Mouse (Mus musculus): ENCODE results near the gene Cplx2.

Cplx2 gene

GRCm38 (mm10) chr13:54364686-54365085, 6.5 kb upstream of the Cplx2 start:
- no peak for DNase-seq (ENCODE audit: extremely low spot score, low read depth, low spot score)

DNA sequence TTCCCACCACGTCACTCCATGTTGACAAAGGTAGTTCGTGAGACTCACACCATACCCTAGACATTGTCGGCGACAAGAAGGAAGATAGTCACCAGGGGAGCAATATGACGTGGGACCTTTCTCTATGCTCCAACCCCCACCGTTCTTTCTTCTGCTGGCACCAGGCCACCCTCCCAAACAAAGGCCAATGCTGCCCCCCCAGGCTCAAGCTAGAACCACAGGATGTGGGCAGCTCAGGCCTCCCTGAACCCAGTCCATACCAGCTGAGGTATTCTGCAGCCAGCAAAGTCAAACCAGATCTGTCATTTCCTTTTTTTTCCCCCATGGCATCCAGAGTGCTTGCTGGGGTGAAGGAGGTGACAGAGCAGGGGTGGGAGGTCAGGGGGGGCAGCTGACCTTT, 3.4 kb upstream of the Cplx2 start:
- DNase-seq (ENCODE audit: extremely low spot score, low read depth, low spot score): no peak

- no peak for DNase-seq (ENCODE audit: extremely low spot score, low read depth, low spot score)
These were observed 3.0 kb upstream of the Cplx2 start for GRCm38 (mm10) chr13:54368181-54368580.

GRCm38 (mm10) chr13:54371387-54372330, 510 bp downstream of the Cplx2 start:
- peak; percentile 22 for DNase-seq (ENCODE audit: extremely low spot score, low read depth, low spot score)

DNA sequence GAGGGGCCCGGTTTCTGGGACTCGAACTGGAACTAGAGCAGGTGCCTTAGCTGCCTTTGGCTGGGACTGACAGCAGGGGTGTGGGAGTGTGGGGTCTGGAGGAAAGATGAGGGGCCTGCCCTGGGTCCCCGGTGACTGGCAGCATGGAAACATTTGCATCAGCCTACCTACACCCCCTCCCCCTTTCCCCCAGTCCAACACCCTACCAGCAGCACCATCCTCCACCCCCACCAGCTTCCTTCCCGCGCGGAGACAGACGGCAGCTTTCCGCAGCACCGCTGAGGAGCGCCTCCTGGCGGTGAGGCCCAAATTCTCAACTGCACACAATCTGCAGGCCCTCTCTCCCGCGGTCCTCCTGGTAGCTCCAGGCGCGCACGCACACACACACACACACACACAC, 1.5 kb downstream of the Cplx2 start:
- peak; percentile 16 for DNase-seq (ENCODE audit: extremely low spot score, low read depth, low spot score)

- no peak for DNase-seq (ENCODE audit: extremely low spot score, low read depth, low spot score)
These were observed 3.1 kb downstream of the Cplx2 start for GRCm38 (mm10) chr13:54374106-54374706.

DNA sequence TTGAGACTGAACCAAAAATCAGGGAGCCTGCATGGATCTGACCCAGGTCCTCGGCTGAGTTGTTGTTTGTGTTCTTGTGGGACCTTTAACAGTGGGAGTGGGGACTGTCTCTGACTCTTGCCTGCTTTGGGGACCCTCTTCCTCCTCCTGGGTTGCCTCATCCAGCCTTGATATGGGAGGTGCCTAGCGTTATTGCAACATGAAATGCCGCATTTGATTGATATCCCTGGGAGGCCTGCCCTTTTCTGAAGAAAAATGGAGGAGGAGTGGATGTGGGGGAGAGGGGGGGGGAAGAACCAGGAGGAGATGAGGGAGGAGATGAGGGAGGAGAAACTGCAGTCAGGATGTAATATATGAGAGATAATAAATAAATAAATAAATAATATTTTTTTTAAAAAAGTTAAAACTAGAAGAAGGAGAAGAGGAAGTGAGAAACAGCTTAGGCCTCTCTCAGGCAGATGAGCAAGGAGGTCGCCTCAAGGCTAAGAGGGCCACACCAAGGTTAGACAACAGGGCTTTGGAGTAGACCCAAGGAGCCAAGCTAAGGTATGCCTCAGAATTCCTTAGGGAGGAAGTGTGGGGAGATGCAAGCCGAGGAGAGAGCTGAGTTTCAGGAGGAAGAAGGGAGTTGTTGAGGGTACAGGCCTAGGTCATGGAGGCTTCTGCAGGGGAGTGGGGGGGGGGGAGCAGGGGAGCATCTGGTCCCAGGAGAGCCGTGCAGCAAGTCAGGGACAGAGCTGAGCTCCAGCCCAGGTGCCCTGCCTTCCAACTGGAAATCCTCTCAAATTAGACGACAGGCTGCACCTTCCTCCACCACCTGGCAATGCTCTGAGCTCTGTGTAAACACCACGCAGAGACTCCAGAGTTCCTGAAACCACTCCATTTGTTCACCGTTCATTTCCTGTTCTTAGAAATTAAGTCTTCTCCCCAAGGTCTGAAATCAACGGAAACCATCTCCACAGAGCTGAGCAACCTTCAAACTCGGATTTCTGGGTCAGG, 4.6 kb downstream of the Cplx2 start:
- no peak for DNase-seq (ENCODE audit: extremely low spot score, low read depth, low spot score)

- DNase-seq (ENCODE audit: extremely low spot score, low read depth, low spot score): no peak
These were observed 5.6 kb downstream of the Cplx2 start for GRCm38 (mm10) chr13:54376736-54377135.

GRCm38 (mm10) chr13:54378051-54378450, 6.9 kb downstream of the Cplx2 start:
- DNase-seq (ENCODE audit: extremely low spot score, low read depth, low spot score): no peak

- DNase-seq (ENCODE audit: extremely low spot score, low read depth, low spot score): no peak
These were observed 9.3 kb downstream of the Cplx2 start for GRCm38 (mm10) chr13:54380421-54380820.

DNA sequence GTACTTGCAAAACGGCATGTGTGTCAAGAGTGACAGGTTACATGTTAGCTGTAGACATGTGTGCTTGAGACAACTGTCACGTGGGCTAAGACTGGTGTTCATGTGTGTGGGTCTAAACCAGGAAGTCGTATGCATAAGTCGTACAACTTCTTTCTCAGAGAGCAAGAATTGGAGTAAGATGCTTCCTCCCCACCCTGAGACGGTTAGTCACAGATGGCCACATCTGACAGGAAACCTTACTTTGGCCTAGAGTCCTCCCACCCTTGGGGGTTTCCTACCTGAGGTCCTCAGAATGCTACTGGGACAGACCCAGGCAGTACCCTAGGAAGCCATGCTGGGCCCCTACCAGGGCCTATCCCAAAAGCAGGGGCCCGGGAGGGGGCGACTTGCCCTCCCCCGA, 10.2 kb downstream of the Cplx2 start:
- no peak for DNase-seq (ENCODE audit: extremely low spot score, low read depth, low spot score)

GRCm38 (mm10) chr13:54383531-54383930, 12.4 kb downstream of the Cplx2 start:
- DNase-seq (ENCODE audit: extremely low spot score, low read depth, low spot score): no peak

DNA sequence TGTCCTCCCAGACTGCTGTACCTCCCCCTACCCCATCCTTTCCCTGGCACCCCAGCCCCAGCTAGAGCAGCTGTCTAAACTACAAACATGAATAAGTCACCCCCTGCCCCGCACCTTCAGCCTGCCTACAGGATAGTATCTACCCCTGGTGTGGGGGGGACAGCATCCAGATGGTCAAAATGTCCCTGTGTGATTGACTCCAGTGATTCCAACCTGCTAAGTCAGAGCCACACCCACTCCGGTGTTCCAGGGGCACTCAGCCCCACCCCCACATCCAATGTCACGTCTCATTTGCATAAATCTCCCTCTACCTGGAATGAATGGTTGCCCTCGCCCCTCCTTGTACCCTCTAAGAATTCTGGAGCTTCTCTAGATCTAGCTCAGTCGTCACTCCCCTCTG, 13.4 kb downstream of the Cplx2 start:
- DNase-seq (ENCODE audit: extremely low spot score, low read depth, low spot score): no peak

GRCm38 (mm10) chr13:54385008-54386004, 14.2 kb downstream of the Cplx2 start:
- no peak for DNase-seq (ENCODE audit: extremely low spot score, low read depth, low spot score)

- no peak for DNase-seq (ENCODE audit: extremely low spot score, low read depth, low spot score)
These were observed 18.9 kb downstream of the Cplx2 start for GRCm38 (mm10) chr13:54389971-54390564.

- DNase-seq (ENCODE audit: extremely low spot score, low read depth, low spot score): no peak
These were observed 19.4 kb downstream of the Cplx2 start for GRCm38 (mm10) chr13:54390565-54391013.

GRCm38 (mm10) chr13:54391313-54391712, 20.2 kb downstream of the Cplx2 start:
- DNase-seq (ENCODE audit: extremely low spot score, low read depth, low spot score): no peak

- DNase-seq (ENCODE audit: extremely low spot score, low read depth, low spot score): no peak
These were observed 25.9 kb downstream of the Cplx2 start for GRCm38 (mm10) chr13:54397069-54397468.

DNA sequence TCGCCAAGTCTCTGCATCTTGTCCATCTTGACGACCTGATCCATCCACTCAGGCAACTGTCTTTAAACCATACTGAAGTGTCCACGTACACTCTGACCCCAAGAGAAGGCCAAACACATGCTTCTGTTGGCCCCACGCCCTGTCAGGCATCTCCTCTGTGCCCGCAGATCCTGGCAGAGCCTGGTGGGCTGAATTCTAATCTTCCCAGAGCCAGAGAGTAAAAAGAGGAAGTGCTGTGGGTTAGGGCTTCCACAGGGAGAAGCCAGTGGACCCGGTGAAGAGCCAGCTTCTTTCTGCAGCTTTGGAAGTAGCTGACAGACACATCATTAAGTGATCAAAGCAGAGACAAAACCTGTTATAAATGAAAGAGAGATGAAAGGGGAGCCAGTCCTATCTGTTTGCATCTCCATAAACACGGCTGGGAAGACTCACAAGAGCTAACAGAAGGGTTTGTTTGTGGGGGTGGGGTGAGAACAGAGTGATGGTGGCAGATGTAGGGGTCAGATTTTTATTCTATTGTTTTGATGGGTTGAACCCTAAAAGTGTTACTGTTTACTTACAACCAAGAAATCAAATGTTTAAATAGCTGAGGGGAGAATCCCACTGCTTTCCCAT, 29.5 kb downstream of the Cplx2 start:
- DNase-seq (ENCODE audit: extremely low spot score, low read depth, low spot score): no peak
